Mouse (Mus musculus) MEL (cell line): Measurements from ENCODE around the gene Wwc2.
A peak's percentile ranks its signal among the peaks of the same experiment; 100 is the strongest.

Source experiments
- CTCF ChIP-seq, 3 experiments: IDR thresholded peaks in 2 of 3; conservative IDR thresholded peaks in 1 of 3; 2 replicates each; pipeline ENCODE4 v1.5.1; 2011 to 2012; ENCODE audit warnings: low read length in 3 of 3, low read depth in 2 of 3, mild to moderate bottlenecking in 2 of 3, improper control_type of control experiment in 1 of 3, inconsistent platforms in 1 of 3, mixed read lengths in 1 of 3, moderate library complexity in 1 of 3; ENCODE audit not compliant: control insufficient read depth in 1 of 3, insufficient read depth in 1 of 3, poor library complexity in 1 of 3, severe bottlenecking in 1 of 3
- EP300 ChIP-seq, 2 experiments: IDR thresholded peaks; 2 replicates each; pipeline ENCODE4 v1.6.1; 2011; ENCODE audit warnings: improper control_type of control experiment in 2 of 2, low read length in 2 of 2, low read depth in 1 of 2, mild to moderate bottlenecking in 1 of 2
- GATA1 ChIP-seq: IDR thresholded peaks from 2 replicates; pipeline ENCODE4 v1.6.1; 2011; ENCODE audit warnings: low read depth, low read length, improper control_type of control experiment
- MAFK ChIP-seq: IDR thresholded peaks from 2 replicates; pipeline ENCODE4 v1.6.1; 2011; ENCODE audit warnings: low read depth, mild to moderate bottlenecking, low read length, improper control_type of control experiment, borderline replicate concordance
- MAX ChIP-seq: IDR thresholded peaks from 2 replicates; pipeline ENCODE4 v1.6.1; 2011; ENCODE audit warnings: low read length, improper control_type of control experiment
- POLR2A ChIP-seq, 2 experiments: IDR thresholded peaks; 2 replicates each; pipeline ENCODE4 v1.6.1; 2011 to 2012; ENCODE audit warnings: low read length in 2 of 2, mild to moderate bottlenecking in 2 of 2, control low read depth in 1 of 2, improper control_type of control experiment in 1 of 2, low read depth in 1 of 2, moderate library complexity in 1 of 2; ENCODE audit not compliant: control insufficient read depth in 1 of 2, insufficient read depth in 1 of 2, poor library complexity in 1 of 2
- POLR2AphosphoS2 ChIP-seq: IDR thresholded peaks from 2 replicates; pipeline ENCODE4 v1.6.1; 2011; ENCODE audit warnings: low read length, improper control_type of control experiment
- RAD21 ChIP-seq: IDR thresholded peaks from 2 replicates; pipeline ENCODE4 v1.6.1; 2011; ENCODE audit warnings: mild to moderate bottlenecking, low read depth, low read length, improper control_type of control experiment
- RCOR1 ChIP-seq: IDR thresholded peaks from 2 replicates; pipeline ENCODE4 v1.6.1; 2012; ENCODE audit warnings: low read depth, mild to moderate bottlenecking, inconsistent platforms, low read length, improper control_type of control experiment
- SMC3 ChIP-seq: IDR thresholded peaks from 2 replicates; pipeline ENCODE4 v1.6.1; 2011; ENCODE audit warnings: low read depth, low read length, improper control_type of control experiment
- TCF12 ChIP-seq: IDR thresholded peaks from 2 replicates; pipeline ENCODE4 v1.6.1; 2014; ENCODE audit warnings: low read depth, mild to moderate bottlenecking, inconsistent platforms, low read length, improper control_type of control experiment, moderate library complexity
- ZNF384 ChIP-seq: IDR thresholded peaks from 2 replicates; pipeline ENCODE4 v1.6.1; 2012; ENCODE audit warnings: low read depth, mild to moderate bottlenecking, inconsistent platforms, low read length, improper control_type of control experiment

DNA sequence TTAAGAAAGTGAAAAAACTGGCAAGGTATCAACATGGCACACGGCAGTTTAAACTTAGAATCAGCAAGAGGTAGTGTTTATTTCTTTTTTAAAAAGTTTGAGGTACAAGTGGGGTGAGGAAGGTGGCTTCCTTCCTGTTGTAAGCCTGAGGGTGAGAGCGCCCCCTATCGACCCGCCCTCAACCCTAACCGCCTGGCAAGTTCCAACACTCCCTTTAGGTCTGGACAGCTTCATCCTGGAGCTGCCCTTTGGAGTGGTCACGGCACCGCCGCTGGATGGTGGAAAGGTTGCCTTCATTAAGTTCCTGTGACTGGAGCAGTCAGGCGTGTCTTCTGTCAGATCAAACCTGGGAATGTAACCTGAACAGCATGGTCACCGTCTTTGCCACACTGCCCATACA, 47.7 kb downstream of the Wwc2 start:
- TF ChIP-seq POLR2A (IDR thresholded peaks at IDR 0.05; ENCODE audit: control insufficient read depth in 1 of 2, insufficient read depth in 1 of 2, low read depth in 1 of 2, low read length in 2 of 2, poor library complexity in 1 of 2) = no peak
- TF ChIP-seq POLR2AphosphoS2 = no peak
- peak; percentile 38 to 82 (median 59); a peak in 5 of 6 replicates for TF ChIP-seq CTCF (IDR thresholded peaks at IDR 0.05 in 2 of 3, conservative IDR thresholded peaks at IDR 0.05 in 1 of 3; ENCODE audit: control insufficient read depth in 1 of 3, insufficient read depth in 1 of 3, low read depth in 2 of 3, low read length in 3 of 3, poor library complexity in 1 of 3, severe bottlenecking in 1 of 3)
- TF ChIP-seq GATA1 = no peak
- no peak for TF ChIP-seq TCF12
- TF ChIP-seq ZNF384 = no peak
- TF ChIP-seq SMC3 = no peak
- TF ChIP-seq EP300 (IDR thresholded peaks at IDR 0.05; ENCODE audit: low read depth in 1 of 2, low read length in 2 of 2) = no peak
- no peak for TF ChIP-seq RCOR1
- no peak for TF ChIP-seq MAX
- no peak for TF ChIP-seq MAFK
- no peak for TF ChIP-seq RAD21
